Mouse (Mus musculus) heart, embryonic 10.5 days (tissue): Measurements from ENCODE around the gene Xrcc3. TPM values are rescaled to one million over a fixed set of nuclear protein-coding genes. Genes with fewer than 3 reads are reported as not detected.
A peak's percentile ranks its signal among the peaks of the same experiment; 100 is the strongest.

Source experiments
- DNase-seq: peaks from one replicate; pipeline ENCODE4 v3.0.0-alpha.2; 2017; ENCODE audit warnings: low spot score
- H3K27ac ChIP-seq: fragments of 300-500 bp; sonication (generic); 2 replicates; pipeline ENCODE4 v1.5.1; 2016; ENCODE audit warnings: mild to moderate bottlenecking
- H3K27me3 ChIP-seq: fragments of 300-500 bp; sonication (generic); 2 replicates; pipeline ENCODE4 v1.6.1; 2016; ENCODE audit warnings: mild to moderate bottlenecking; ENCODE audit not compliant: poor library complexity, insufficient read depth, severe bottlenecking
- H3K36me3 ChIP-seq: fragments of 300-500 bp; sonication (generic); 2 replicates; pipeline ENCODE4 v1.6.1; 2016; ENCODE audit warnings: mild to moderate bottlenecking, moderate library complexity
- H3K4me1 ChIP-seq: fragments of 300-500 bp; sonication (generic); 2 replicates; pipeline ENCODE4 v1.6.1; 2016; ENCODE audit warnings: mild to moderate bottlenecking
- H3K4me3 ChIP-seq: fragments of 300-500 bp; sonication (generic); 2 replicates; pipeline ENCODE4 v1.5.1; 2016; ENCODE audit warnings: mild to moderate bottlenecking, moderate library complexity
- H3K9me3 ChIP-seq: fragments of 300-500 bp; sonication (generic); 2 replicates; pipeline ENCODE4 v1.6.1; 2016; ENCODE audit warnings: mild to moderate bottlenecking, moderate library complexity
- WGBS: fragments of 180-500 bp; shearing (Covaris S2); methylation state at CpG from one replicate; pipeline ENCODE4 v1.1.7; 2016; 5-methylcytosine and 5-hydroxymethylcytosine counted together
- polyA plus RNA-seq: library from polyadenylated mRNA; unstranded; fragments of >200 nt; fragmentation: Nextera tagmentation; extraction: Ambion mirVana; gene quantifications from 2 replicates; pipeline ENCODE4 v1.2.1, GENCODE M21; 2016

The Xrcc3 gene
- polyA plus RNA-seq, 1 experiment from 2014 or later: 13.8 TPM

DNA sequence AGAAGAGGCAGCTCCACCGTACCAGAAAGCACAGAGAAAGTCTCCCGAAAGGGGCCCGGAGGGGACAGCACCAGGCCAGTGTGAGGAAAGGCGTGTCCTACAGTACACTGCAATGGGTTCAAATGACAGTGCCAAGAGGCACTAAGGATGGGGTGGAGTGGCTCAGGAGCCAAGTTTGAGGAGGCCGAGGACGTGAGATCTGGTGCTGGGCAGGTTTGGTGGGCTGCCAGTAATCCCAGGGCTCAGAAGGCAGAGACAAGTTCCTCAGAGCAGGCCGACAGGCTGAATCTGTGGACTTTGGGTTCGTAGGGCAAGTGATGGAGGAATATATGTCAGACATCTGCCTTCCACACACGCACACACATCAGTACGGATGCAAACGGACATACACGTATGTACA is 1.1 kb downstream of the Xrcc3 start:
- no peak for DNase-seq
- Histone ChIP-seq H3K9me3 (no peaks in the 10 kb centered on the region), H3K27me3 (no peaks in the 10 kb centered on the region), H3K4me1 (peaks cover 60% of the 10 kb centered on the region), H3K4me3 (peak overlapping the region; percentile 84), H3K27ac (no peak overlapping the region), H3K36me3 (peaks cover 23% of the 10 kb centered on the region)
- WGBS: 68% methylated on average over 12 of the region's 12 CpGs

DNA sequence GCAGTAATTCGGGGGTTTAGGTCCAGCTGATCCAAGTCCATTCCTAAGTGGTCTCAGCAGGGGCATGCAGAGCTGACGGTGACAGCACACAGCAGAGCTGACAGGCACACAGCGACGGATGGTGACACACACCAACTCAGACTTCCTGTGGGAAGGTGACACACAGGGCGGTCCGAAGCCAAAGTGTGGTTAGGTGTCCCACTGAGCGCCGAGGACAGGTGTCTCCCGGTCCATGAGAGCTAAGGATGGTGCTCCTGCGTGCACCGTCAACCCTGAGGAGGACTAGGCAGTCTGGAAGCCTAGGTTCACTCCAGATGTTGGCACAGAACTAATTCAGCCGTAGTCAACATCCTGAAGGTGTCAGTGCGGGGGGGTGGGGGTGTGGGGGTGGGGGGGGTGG is 1.6 kb downstream of the Xrcc3 start:
- Histone ChIP-seq H3K27ac (no peak overlapping the region), H3K4me1 (peaks cover 57% of the 10 kb centered on the region), H3K27me3 (no peaks in the 10 kb centered on the region), H3K9me3 (no peaks in the 10 kb centered on the region), H3K4me3 (0 out of 2 replicates have a peak overlapping the region, but pooled peaks have one; percentile 84), H3K36me3 (peaks cover 27% of the 10 kb centered on the region)
- DNase-seq: no peak
- WGBS: 81% methylated on average over 13 of the region's 13 CpGs

GRCm38 (mm10) chr12:111809762-111810161 is 3.9 kb downstream of the Xrcc3 start:
- Histone ChIP-seq H3K27me3 (no peaks in the 10 kb centered on the region), H3K36me3 (peaks cover 50% of the 10 kb centered on the region), H3K4me1 (peaks cover 40% of the 10 kb centered on the region), H3K9me3 (no peaks in the 10 kb centered on the region), H3K27ac (peak overlapping the region; percentile 67), H3K4me3 (peak overlapping the region; percentile 8; the same call in 1 of the 2 replicates)
- DNase-seq: peak; percentile 93
- WGBS: 3% methylated on average over 9 of the region's 9 CpGs

DNA sequence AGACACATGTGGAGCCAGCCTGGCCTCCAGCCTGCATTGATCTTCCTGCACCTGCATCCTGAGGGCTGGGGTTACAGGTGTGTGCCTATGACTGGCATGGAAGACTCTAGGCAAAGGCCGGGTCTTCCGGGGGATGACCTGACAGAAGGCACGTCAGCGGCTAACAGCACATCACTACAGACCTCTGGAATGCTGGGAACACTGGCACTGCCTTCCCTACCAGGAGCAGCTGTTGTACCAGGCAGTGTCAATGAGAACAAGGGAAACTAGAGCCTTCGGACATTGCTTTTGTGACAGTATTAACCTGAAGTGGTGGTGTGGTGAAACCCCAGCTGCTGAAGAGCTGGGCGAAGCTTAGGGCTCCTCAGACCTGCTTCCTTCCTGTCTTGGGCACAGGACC is 4.9 kb downstream of the Xrcc3 start:
- H3K27ac ChIP-seq: no peak overlapping the region
- H3K4me3 ChIP-seq: no peak overlapping the region
- no peaks in the 10 kb centered on the region for H3K27me3 ChIP-seq
- 84% methylated on average over 6 of the region's 6 CpGs for WGBS
- no peak for DNase-seq
- no peaks in the 10 kb centered on the region for H3K9me3 ChIP-seq
- H3K36me3 ChIP-seq: peaks cover 60% of the 10 kb centered on the region
- peaks cover 38% of the 10 kb centered on the region for H3K4me1 ChIP-seq

DNA sequence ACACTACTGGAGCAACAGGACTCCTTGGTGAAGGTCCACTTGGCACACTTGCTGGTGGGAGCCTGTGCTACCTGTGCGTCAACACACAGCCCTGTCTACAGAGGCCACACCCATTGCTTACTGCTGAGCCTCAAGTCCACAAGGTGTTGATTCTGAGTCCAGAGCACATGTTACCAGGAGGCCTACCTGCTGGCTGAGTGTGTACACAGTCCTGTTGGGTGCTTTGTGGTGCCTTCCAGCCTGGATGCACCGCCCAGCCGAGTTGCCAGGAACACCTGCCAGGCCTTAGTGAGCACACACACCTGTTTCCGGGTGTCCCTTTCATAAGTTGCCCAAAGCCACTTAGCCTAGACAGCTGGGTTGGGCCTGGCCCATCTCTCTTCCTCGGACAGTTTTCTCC is 10.1 kb downstream of the Xrcc3 start:
- Histone ChIP-seq H3K4me3 (no peak overlapping the region), H3K4me1 (peaks cover 11% of the 10 kb centered on the region; the same call in 1 of the 2 replicates), H3K27me3 (no peaks in the 10 kb centered on the region), H3K36me3 (peaks cover 94% of the 10 kb centered on the region), H3K9me3 (no peaks in the 10 kb centered on the region), H3K27ac (no peak overlapping the region)
- 88% methylated on average over 5 of the region's 5 CpGs for WGBS
- DNase-seq: no peak

DNA sequence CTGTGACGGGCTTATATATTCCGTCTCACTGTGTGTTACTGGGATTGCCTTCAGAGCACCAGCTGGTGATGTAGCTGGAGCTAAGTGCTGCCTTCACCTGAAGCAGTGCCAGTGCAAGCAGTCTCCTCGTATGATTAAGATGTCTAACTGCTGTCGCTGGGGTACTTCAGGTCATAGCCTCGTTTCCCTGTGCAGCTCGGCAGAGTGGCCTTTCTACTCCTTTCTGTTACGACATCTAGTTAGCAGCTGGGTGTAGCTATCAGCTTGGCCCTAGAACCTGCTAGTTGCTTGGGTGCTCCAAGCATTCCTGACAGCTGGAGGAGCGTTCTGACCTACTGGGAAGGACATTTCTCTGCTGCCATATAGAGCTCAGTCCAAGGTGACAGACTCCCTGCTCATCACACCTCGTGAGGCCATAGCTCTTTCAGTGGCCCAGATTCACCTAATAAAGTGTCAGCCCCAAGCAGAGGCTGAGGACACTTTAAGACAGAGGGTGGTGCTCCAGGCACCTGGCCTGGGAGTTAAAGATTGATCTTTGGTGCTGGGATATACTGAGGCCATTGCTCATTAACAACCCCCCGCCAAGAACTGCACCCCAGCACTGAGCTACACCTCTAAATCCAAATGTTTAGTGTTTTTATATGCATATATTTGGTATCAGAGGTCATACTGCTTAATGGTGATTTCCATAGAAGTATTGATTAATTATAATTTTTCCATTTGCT is 13.1 kb downstream of the Xrcc3 start:
- H3K27ac ChIP-seq: peak overlapping the region; percentile 52; the same call in 1 of the 2 replicates
- WGBS: 71% methylated on average over 10 of the region's 10 CpGs

GRCm38 (mm10) chr12:111798493-111798892 is 15.2 kb downstream of the Xrcc3 start:
- Histone ChIP-seq H3K4me1 (peaks cover 9% of the 10 kb centered on the region; the same call in 1 of the 2 replicates), H3K27ac (no peak overlapping the region), H3K27me3 (no peaks in the 10 kb centered on the region), H3K9me3 (no peaks in the 10 kb centered on the region), H3K4me3 (no peak overlapping the region), H3K36me3 (peaks cover 93% of the 10 kb centered on the region)
- no peak for DNase-seq
- WGBS: 92% methylated on average over 13 of the region's 13 CpGs

More for the DNA sequence above, 13.1 kb downstream of the Xrcc3 start:
- H3K4me1 ChIP-seq: peaks cover 5% of the 10 kb centered on the region; the same call in 1 of the 2 replicates
- H3K36me3 ChIP-seq: peaks cover 93% of the 10 kb centered on the region
- H3K27me3 ChIP-seq: no peaks in the 10 kb centered on the region
- no peaks in the 10 kb centered on the region for H3K9me3 ChIP-seq
- DNase-seq: no peak
- no peak overlapping the region for H3K4me3 ChIP-seq

DNA sequence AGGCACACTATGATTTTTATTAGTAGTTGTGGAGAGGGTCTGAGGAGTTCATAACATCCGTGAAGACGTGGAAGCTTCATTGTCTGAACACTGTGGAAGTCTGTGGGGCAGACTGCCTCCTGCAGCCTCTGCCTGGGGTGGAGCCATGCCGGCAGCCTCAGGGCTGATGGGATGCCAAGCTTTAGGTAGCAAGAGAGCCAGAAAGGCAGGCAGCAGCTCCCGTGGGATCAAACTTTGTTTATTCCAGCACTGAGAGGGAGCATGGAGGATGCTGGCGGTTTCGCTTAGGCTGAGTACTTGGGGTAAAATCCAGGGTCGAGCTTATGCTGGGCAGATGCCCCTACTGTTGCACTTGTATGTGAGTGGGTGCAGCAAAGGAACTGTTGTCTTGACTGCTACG is 16.4 kb downstream of the Xrcc3 start:
- Histone ChIP-seq H3K4me1 (peaks cover 9% of the 10 kb centered on the region; the same call in 1 of the 2 replicates), H3K9me3 (no peaks in the 10 kb centered on the region), H3K36me3 (peaks cover 92% of the 10 kb centered on the region), H3K27me3 (no peaks in the 10 kb centered on the region), H3K4me3 (no peak overlapping the region), H3K27ac (no peak overlapping the region)
- WGBS: 91% methylated on average over 8 of the region's 8 CpGs
- DNase-seq: no peak

- no peak overlapping the region for H3K27ac ChIP-seq
- H3K36me3 ChIP-seq: peaks cover 93% of the 10 kb centered on the region
- no peak overlapping the region for H3K4me3 ChIP-seq
- no peak for DNase-seq
- H3K4me1 ChIP-seq: peaks cover 6% of the 10 kb centered on the region; the same call in 1 of the 2 replicates
- H3K9me3 ChIP-seq: no peaks in the 10 kb centered on the region
- 89% methylated on average over 28 of the region's 28 CpGs for WGBS
- no peaks in the 10 kb centered on the region for H3K27me3 ChIP-seq
Measured at GRCm38 (mm10) chr12:111795180-111795895, 18.3 kb downstream of the Xrcc3 start.

DNA sequence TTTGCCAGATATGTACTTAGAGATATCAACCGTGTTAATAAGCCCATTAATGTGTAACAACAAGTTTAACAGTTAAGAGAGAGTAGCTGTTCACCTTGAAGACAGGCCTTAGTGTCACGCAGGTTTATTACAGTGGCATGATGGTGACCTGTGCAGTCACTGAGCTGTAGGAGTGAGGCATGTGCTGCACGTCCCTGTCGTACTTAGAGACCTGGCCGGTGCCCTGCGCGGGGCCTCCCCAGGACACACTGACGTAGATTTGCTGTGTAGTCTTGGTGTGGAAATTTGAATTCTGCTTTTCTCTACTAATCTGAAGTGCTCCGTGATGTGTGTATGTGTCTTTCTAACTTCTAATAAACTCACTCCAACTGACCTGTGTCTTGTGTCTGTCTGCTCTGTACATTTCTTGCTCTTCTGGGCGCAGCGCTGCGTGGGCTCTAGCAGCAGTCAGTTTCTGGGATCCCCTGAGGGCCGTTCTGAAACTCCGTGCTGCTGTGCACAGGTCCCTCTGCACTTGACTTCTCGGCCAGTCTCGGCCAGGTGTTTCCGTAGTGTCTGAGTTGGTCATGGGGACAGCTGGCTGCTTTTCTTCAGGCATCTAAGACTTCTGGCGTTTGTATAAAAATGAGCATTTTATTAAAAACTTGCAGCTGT is 19.0 kb downstream of the Xrcc3 start:
- H3K27ac ChIP-seq: no peak overlapping the region
- no peak overlapping the region for H3K4me3 ChIP-seq
- 0 out of 2 replicates have a peak, but pooled peaks cover 3% of the 10 kb centered on the region for H3K4me1 ChIP-seq
- no peaks in the 10 kb centered on the region for H3K27me3 ChIP-seq
- peaks cover 94% of the 10 kb centered on the region for H3K36me3 ChIP-seq
- H3K9me3 ChIP-seq: no peaks in the 10 kb centered on the region
- WGBS: 92% methylated on average over 18 of the region's 18 CpGs
- no peak for DNase-seq

DNA sequence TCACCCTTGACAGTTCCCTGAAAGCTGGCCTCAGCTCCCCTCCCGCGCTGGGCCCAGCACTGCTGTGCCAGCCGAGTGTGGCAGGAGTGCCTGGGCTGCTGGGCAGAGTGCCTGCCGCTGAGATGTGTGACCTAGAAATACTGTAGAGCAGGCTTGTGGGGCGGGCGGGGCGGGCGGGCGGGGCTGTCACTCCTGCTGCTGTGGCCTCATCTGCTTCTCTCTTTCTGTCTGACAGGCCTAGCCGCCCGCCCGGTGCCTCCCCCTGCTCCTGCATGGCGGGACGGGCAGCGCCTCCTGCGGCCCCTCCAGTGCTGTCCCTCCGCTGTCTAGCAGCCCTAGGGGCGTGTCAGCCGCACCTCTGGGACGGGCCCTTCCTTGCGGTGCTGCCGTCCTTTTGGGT is 19.6 kb downstream of the Xrcc3 start:
- H3K27me3 ChIP-seq: no peaks in the 10 kb centered on the region
- H3K36me3 ChIP-seq: peaks cover 96% of the 10 kb centered on the region
- no peak for DNase-seq
- WGBS: 65% methylated on average over 22 of the region's 22 CpGs
- H3K27ac ChIP-seq: no peak overlapping the region
- no peak overlapping the region for H3K4me3 ChIP-seq
- 0 out of 2 replicates have a peak, but pooled peaks cover 3% of the 10 kb centered on the region for H3K4me1 ChIP-seq
- no peaks in the 10 kb centered on the region for H3K9me3 ChIP-seq

DNA sequence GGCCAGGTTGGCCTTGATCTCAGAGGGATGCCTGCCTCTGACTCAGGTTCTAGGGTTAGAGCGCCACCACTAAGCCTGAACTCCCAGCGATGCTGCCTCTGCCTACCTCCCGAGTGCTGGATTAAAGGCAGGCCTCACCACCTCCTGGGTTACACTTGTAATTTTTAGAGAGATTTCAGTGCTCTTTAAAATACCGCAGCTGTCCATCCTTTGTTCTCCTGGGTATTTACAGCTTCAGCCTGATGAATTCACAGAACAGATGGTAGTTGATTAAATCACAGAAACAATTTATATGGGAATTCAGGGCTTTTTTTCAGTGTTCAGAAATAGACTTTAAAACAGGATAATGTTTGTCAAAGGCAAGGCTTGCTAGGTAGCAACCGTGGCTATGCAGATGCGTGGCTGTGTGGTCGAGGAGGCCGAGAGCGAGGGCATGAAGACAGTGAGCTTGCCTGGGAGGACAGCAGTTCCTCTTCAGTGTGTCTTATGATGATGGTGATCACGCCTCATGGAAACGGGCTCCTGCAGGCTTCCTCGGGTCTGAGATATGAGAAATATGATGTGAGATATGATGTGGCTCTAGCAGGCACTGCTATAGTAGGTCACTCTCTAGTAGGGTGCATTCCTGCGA is 22.1 kb downstream of the Xrcc3 start:
- DNase-seq: no peak
- peaks cover 99% of the 10 kb centered on the region for H3K36me3 ChIP-seq
- WGBS: 91% methylated on average over 13 of the region's 13 CpGs
- no peak overlapping the region for H3K4me3 ChIP-seq
- no peaks in the 10 kb centered on the region for H3K27me3 ChIP-seq
- H3K9me3 ChIP-seq: no peaks in the 10 kb centered on the region
- H3K27ac ChIP-seq: no peak overlapping the region
- peaks cover 10% of the 10 kb centered on the region; the same call in 1 of the 2 replicates for H3K4me1 ChIP-seq
